Mouse (Mus musculus): ENCODE results near the gene Tnfrsf11a. TPM values are rescaled to one million over a fixed set of nuclear protein-coding genes. Genes with fewer than 3 reads are reported as not detected.

The Tnfrsf11a gene
- polyA plus RNA-seq, 2 experiments = 0.18 to 0.33 TPM

DNA sequence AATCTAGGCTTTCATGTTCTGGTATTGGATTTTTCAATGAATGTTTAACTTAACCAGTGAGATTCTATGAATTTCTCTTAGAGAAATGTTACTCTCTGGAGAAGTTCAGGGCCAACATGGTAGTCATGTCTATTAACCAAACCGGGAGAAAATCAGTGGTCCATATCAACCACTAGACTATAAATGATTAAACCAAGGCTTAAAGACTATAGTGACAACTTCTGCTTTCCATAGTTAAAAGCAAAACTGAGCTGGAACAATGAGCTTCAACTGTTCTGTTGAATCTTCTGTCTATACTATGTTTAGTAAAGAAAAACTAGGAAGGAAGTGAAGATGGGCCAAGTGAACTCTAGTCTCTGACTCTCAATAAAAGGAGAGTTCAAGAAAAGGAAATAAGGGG, 34.1 kb upstream of the Tnfrsf11a start:
- no peak overlapping the region for H3K4me2 ChIP-seq (ENCODE audit: low read depth)
- H3K27ac ChIP-seq = no peak overlapping the region
- ATAC-seq (ENCODE audit: insufficient read depth) = no peak
- H3K27me3 ChIP-seq (ENCODE audit: control insufficient read depth, insufficient read depth, low read length) = no peaks in the 10 kb centered on the region
- no peak overlapping the region for H3K9ac ChIP-seq (replicated peaks)
- 54% methylated on average over 1 of the region's 1 CpGs for WGBS (ENCODE audit: insufficient replicate concordance)
- H3K4me3 ChIP-seq (ENCODE audit: insufficient read depth in 1 of 2, low read depth in 2 of 2, low read length in 2 of 2) = no peak overlapping the region
- peaks cover 13% of the 10 kb centered on the region for H3K36me3 ChIP-seq (replicated peaks; ENCODE audit: control insufficient read depth, insufficient read depth, low read depth)
- H3K9me3 ChIP-seq (ENCODE audit: control insufficient read depth, low read length) = no peaks in the 10 kb centered on the region
- no peak for DNase-seq (ENCODE audit: low read depth in 3 of 3, low spot score in 3 of 3)
- TF ChIP-seq EP300 (IDR thresholded peaks at IDR 0.05; ENCODE audit: low read depth) (no peak), CTCF (IDR thresholded peaks at IDR 0.05; ENCODE audit: low read depth) (no peak)
- H3K4me1 ChIP-seq (replicated peaks; ENCODE audit: control insufficient read depth in 2 of 2, insufficient read depth in 2 of 2, low read length in 1 of 2) = no peaks in the 10 kb centered on the region

- 71% methylated on average over 5 of the region's 5 CpGs for WGBS (ENCODE audit: insufficient replicate concordance)
- peaks cover 11% of the 10 kb centered on the region for H3K36me3 ChIP-seq (replicated peaks; ENCODE audit: control insufficient read depth, insufficient read depth, low read depth)
These were observed 33.5 kb upstream of the Tnfrsf11a start for GRCm38 (mm10) chr1:105746858-105747596.

DNA sequence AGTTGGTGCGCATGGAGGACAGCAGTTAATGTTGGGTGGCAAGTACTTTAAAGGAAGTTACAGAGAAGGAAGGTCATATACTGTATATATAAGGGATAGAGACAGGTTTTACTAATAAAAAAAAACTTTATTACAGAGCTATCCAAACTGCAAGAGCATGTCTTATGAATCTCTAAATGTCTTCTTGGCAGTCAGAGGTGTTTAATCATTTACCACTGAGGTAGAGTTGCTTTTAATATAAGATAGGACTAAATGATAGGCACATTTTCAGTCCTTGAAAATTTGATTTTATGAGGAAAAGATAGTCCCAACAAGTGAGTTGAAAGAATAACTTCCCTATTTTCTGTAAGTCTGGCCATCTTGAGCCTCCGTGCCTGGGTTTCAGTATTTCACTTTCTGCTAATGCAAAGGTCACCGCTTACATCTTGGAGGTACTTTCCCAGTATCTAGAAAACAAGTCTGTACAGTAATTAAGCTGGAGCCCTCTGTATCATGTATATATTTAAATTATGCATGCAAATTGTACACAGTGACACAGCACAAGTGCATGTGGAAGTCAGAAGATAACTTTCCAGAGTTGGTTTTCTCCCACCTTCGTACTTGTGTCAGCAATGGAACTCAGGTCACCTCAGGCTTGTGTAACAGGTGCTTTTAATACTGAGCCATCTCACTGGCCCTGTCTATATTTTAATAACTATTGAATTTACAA, 32.3 kb upstream of the Tnfrsf11a start:
- Histone ChIP-seq H3K4me3 (ENCODE audit: insufficient read depth in 1 of 2, low read depth in 2 of 2, low read length in 2 of 2) (no peak overlapping the region), H3K27me3 (ENCODE audit: control insufficient read depth, insufficient read depth, low read length) (no peaks in the 10 kb centered on the region), H3K36me3 (replicated peaks; ENCODE audit: control insufficient read depth, insufficient read depth, low read depth) (peaks cover 8% of the 10 kb centered on the region), H3K9me3 (ENCODE audit: control insufficient read depth, low read length) (no peaks in the 10 kb centered on the region), H3K27ac (no peak overlapping the region), H3K4me1 (replicated peaks; ENCODE audit: control insufficient read depth in 2 of 2, insufficient read depth in 2 of 2, low read length in 1 of 2) (no peaks in the 10 kb centered on the region), H3K9ac (replicated peaks) (no peak overlapping the region), H3K4me2 (ENCODE audit: low read depth) (no peak overlapping the region)
- WGBS (ENCODE audit: insufficient replicate concordance) = 87% methylated on average over 4 of the region's 4 CpGs
- DNase-seq (ENCODE audit: low read depth in 3 of 3, low spot score in 3 of 3) (no peak), ATAC-seq (ENCODE audit: insufficient read depth) (no peak)
- TF ChIP-seq CTCF (IDR thresholded peaks at IDR 0.05; ENCODE audit: low read depth) = no peak
- TF ChIP-seq EP300 (IDR thresholded peaks at IDR 0.05; ENCODE audit: low read depth) = no peak

More at GRCm38 (mm10) chr1:105746858-105747596, 33.5 kb upstream of the Tnfrsf11a start:
- H3K27ac ChIP-seq = no peak overlapping the region
- no peak overlapping the region for H3K4me3 ChIP-seq (ENCODE audit: insufficient read depth in 1 of 2, low read depth in 2 of 2, low read length in 2 of 2)
- H3K9me3 ChIP-seq (ENCODE audit: control insufficient read depth, low read length) = no peaks in the 10 kb centered on the region
- ATAC-seq (ENCODE audit: insufficient read depth) = no peak
- no peaks in the 10 kb centered on the region for H3K27me3 ChIP-seq (ENCODE audit: control insufficient read depth, insufficient read depth, low read length)
- no peak for DNase-seq (ENCODE audit: low read depth in 3 of 3, low spot score in 3 of 3)
- TF ChIP-seq CTCF (IDR thresholded peaks at IDR 0.05; ENCODE audit: low read depth) = no peak
- TF ChIP-seq EP300 (IDR thresholded peaks at IDR 0.05; ENCODE audit: low read depth) = no peak
- no peaks in the 10 kb centered on the region for H3K4me1 ChIP-seq (replicated peaks; ENCODE audit: control insufficient read depth in 2 of 2, insufficient read depth in 2 of 2, low read length in 1 of 2)
- H3K9ac ChIP-seq (replicated peaks) = no peak overlapping the region
- H3K4me2 ChIP-seq (ENCODE audit: low read depth) = no peak overlapping the region

DNA sequence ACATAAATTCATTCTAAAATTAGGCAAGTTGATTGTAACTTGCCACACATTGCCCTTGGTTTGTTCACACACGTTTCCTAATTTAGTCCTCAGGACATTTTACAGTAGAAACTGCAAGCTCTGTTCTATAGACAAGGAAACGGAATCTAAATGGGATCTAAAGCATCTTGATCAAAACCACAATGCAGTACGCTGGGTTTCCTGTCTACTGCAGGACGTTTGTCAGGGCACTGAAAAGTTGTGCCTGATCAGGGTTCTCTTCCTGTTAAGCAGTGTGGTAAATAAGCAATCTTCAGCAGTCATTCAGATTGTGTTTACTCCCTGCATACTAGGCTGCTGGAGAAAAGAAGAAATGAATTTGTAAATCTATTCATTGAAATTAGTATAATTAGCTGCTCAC, 28.3 kb upstream of the Tnfrsf11a start:
- Histone ChIP-seq H3K36me3 (replicated peaks; ENCODE audit: control insufficient read depth, insufficient read depth, low read depth) (no peaks in the 10 kb centered on the region; the same call in none of the 2 replicates), H3K4me2 (ENCODE audit: low read depth) (no peak overlapping the region), H3K9me3 (ENCODE audit: control insufficient read depth, low read length) (no peaks in the 10 kb centered on the region), H3K9ac (replicated peaks) (no peak overlapping the region), H3K27me3 (ENCODE audit: control insufficient read depth, insufficient read depth, low read length) (no peaks in the 10 kb centered on the region), H3K4me1 (replicated peaks; ENCODE audit: control insufficient read depth in 2 of 2, insufficient read depth in 2 of 2, low read length in 1 of 2) (no peaks in the 10 kb centered on the region), H3K4me3 (ENCODE audit: insufficient read depth in 1 of 2, low read depth in 2 of 2, low read length in 2 of 2) (no peak overlapping the region), H3K27ac (no peak overlapping the region)
- ATAC-seq (ENCODE audit: insufficient read depth) (no peak), DNase-seq (ENCODE audit: low read depth in 3 of 3, low spot score in 3 of 3) (no peak)
- WGBS (ENCODE audit: insufficient replicate concordance) = 29% methylated on average over 4 of the region's 4 CpGs
- TF ChIP-seq EP300 (IDR thresholded peaks at IDR 0.05; ENCODE audit: low read depth) (no peak), CTCF (IDR thresholded peaks at IDR 0.05; ENCODE audit: low read depth) (no peak)

DNA sequence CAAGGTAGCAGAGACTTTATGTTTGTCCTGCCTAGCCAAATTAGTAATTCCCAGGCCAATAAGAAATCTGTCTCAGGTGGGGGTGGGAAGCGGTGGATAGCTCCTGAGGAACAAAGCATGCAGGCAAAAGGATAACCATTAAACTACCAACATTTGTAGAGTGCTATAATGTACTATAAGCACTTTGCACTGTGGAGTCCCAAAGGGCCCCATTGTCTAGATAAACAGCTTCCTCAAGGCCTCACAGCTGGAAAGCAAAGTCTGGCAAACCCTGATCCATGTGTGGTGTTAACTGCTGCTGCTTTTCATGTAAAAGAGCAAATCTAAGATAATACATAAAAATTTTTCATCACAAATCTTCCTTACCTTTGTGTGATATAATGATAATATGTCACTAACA, 27.6 kb upstream of the Tnfrsf11a start:
- no peaks in the 10 kb centered on the region for H3K4me1 ChIP-seq (replicated peaks; ENCODE audit: control insufficient read depth in 2 of 2, insufficient read depth in 2 of 2, low read length in 1 of 2)
- 88% methylated on average over 1 of the region's 1 CpGs for WGBS (ENCODE audit: insufficient replicate concordance)

More for the DNA sequence above, 27.6 kb upstream of the Tnfrsf11a start:
- Histone ChIP-seq H3K36me3 (replicated peaks; ENCODE audit: control insufficient read depth, insufficient read depth, low read depth) (no peaks in the 10 kb centered on the region; the same call in none of the 2 replicates), H3K4me3 (ENCODE audit: insufficient read depth in 1 of 2, low read depth in 2 of 2, low read length in 2 of 2) (no peak overlapping the region), H3K9me3 (ENCODE audit: control insufficient read depth, low read length) (no peaks in the 10 kb centered on the region), H3K27ac (no peak overlapping the region), H3K9ac (replicated peaks) (no peak overlapping the region), H3K4me2 (ENCODE audit: low read depth) (no peak overlapping the region), H3K27me3 (ENCODE audit: control insufficient read depth, insufficient read depth, low read length) (no peaks in the 10 kb centered on the region)
- no peak for TF ChIP-seq CTCF (IDR thresholded peaks at IDR 0.05; ENCODE audit: low read depth)
- no peak for TF ChIP-seq EP300 (IDR thresholded peaks at IDR 0.05; ENCODE audit: low read depth)
- ATAC-seq (ENCODE audit: insufficient read depth) = no peak
- no peak for DNase-seq (ENCODE audit: low read depth in 3 of 3, low spot score in 3 of 3)
